Mouse (Mus musculus): ENCODE data around the gene Trpc4.

Trpc4 gene

GRCm38 (mm10) chr3:54274651-54275050 is 118.8 kb downstream of the Trpc4 start:
- no peak for DNase-seq

GRCm38 (mm10) chr3:54289731-54290130 is 133.9 kb downstream of the Trpc4 start:
- no peak for DNase-seq

- no peak for DNase-seq
Observed at GRCm38 (mm10) chr3:54310604-54311003, 154.8 kb downstream of the Trpc4 start.

- DNase-seq, result no peak
Observed at GRCm38 (mm10) chr3:54314055-54314454, 158.2 kb downstream of the Trpc4 start.

GRCm38 (mm10) chr3:54352891-54353652 is 197.2 kb downstream of the Trpc4 start:
- peak; percentile 29 to 38 for DNase-seq

GRCm38 (mm10) chr3:54357561-54357960 is 201.7 kb downstream of the Trpc4 start:
- no peak for DNase-seq

- no peak for DNase-seq
Observed at GRCm38 (mm10) chr3:54358463-54359189, 202.8 kb downstream of the Trpc4 start.

GRCm38 (mm10) chr3:54360897-54361296 is 205.1 kb downstream of the Trpc4 start, which contains the start of gene Postn:
Gene Postn (plus strand): TSS chr3:54361109.
- no peak for DNase-seq

- DNase-seq, result no peak
Observed at GRCm38 (mm10) chr3:54361656-54362055, 205.8 kb downstream of the Trpc4 start.

All from thymus, postnatal 36 days (tissue).